Mouse (Mus musculus): ENCODE measurements at regions not wholly inside any gene's neighbourhood (a gene's known extent, or its start where the extent isn't known, plus 50 kb on each side); places are given as distances from the start of the nearest gene placed in this dataset.

GRCm38 (mm10) chr17:67520848-67521411 lies 111.6 kb downstream of the Lrrc30 start:
- no peak for TF ChIP-seq CTCF (IDR thresholded peaks at IDR 0.05; ENCODE audit: control insufficient read depth, insufficient read depth, low read length)
- TF ChIP-seq POLR2A (IDR thresholded peaks at IDR 0.05; ENCODE audit: borderline replicate concordance, control insufficient read depth, low read depth, low read length) = no peak

All from bone marrow, adult 2 months (tissue).